Mouse (Mus musculus) skeletal muscle tissue, adult 2 months (tissue): Measurements from ENCODE around the gene H2al1h.
"Not testable (repeated sequence)": the region's sequence is repeated elsewhere in the genome, so short reads cannot be mapped to it uniquely, and the experiment has no call there.

Experiments
- DNase-seq: peaks from one replicate; pipeline ENCODE4 v3.0.0-alpha.2; 2012; ENCODE audit warnings: low read depth, low spot score

Gene H2al1h

DNA sequence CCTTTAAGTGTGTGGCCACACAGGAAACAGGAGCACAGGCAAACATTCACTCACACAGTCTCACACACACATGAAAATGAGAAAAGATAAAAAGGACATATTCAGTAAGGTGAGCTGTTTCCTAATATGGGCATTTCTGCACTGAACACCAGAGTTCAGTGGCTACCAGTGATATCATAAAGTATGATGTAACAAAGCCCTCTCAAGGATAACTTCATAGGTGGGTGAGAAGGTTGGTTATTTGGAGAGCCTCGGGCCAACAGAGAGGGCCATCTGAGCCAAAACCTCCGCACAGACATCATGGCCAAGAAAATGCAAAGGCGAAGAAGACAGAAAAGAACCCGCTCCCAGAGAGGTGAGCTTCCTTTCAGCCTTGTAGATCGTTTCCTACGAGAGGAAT is at the start of gene H2al1h:
Gene H2al1h (plus strand): TSS at position 301 of the 400 bp plus-strand sequence.
- not testable (repeated sequence) for DNase-seq

DNA sequence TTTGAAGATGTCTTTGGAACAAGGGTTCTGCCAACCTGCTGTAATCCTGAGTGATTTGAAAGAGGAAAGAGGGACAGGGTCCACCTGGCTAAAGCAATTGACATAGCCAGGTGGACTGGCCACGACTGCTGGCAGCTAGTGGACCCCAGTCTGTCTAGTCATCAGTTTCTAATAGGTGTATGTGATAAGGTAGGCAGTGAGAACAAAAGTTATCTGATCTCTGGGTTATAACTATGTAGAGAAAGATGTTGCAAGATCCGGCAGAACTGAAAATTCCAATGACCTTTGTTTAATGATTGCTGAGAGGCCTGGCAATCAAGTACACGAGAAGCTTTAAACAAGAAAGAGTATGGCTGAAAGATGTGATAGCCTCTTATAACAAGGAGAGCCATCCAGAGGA is 48.1 kb upstream of the H2al1h start:
- no peak for DNase-seq

DNA sequence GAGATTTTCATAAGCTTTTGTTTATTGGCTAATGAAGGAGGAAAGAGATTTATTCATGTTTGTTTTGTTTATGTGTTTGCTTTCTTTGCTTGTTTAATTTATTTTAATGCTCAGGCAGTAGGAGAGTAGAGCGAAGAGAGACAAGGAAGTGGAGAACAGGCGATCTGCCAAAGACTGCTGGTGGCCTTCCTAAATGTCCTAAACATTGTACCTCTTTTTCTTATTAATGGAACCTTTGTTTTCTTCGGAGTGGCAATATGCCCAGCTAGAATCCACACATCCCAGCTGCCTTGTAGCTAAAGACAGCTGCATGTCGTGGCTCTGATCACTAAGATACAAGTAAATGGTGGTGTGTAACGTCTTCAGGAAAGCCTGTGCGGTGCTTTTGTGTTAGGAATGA is 44.2 kb upstream of the H2al1h start:
- no peak for DNase-seq

GRCm38 (mm10) chrX:11280741-11281140 is 40.6 kb upstream of the H2al1h start:
- DNase-seq, result no peak

GRCm38 (mm10) chrX:11288306-11288882 is 32.9 kb upstream of the H2al1h start:
- no peak for DNase-seq

- DNase-seq, result no peak
These were observed 32.0 kb upstream of the H2al1h start for GRCm38 (mm10) chrX:11289244-11289643.

DNA sequence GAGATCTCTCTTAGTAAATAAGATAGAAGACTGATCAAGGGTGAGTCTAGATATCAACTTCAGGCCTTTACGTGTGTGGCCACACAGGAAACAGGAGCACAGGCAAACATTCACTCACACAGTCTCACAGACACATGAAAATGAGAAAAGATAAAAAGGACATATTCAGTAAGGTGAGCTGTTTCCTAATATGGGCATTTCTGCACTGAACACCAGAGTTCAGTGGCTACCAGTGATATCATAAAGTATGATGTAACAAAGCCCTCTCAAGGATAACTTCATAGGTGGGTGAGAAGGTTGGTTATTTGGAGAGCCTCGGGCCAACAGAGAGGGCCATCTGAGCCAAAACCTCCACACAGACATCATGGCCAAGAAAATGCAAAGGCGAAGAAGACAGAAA is 22.3 kb upstream of the H2al1h start, which contains the start of gene H2al1a:
Gene H2al1a (plus strand): TSS at position 301 of the 400 bp plus-strand sequence.
- not testable (repeated sequence) for DNase-seq

GRCm38 (mm10) chrX:11302132-11302531 is 19.2 kb upstream of the H2al1h start, which contains the start of gene H2al1b:
Gene H2al1b (plus strand): TSS chrX:11302432.
- not testable (repeated sequence) for DNase-seq

DNA sequence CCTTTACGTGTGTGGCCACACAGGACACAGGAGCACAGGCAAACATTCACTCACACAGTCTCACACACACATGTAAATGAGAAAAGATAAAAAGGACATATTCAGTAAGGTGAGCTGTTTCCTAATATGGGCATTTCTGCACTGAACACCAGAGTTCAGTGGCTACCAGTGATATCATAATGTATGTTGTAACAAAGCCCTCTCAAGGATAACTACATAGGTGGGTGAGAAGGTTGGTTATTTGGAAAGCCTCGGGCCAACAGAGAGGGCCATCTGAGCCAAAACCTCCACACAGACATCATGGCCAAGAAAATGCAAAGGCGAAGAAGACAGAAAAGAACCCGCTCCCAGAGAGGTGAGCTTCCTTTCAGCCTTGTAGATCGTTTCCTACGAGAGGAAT is 15.9 kb upstream of the H2al1h start, which contains the start of gene H2al1c:
Gene H2al1c (plus strand): TSS at position 301 of the 400 bp plus-strand sequence.
- DNase-seq, result not testable (repeated sequence)

DNA sequence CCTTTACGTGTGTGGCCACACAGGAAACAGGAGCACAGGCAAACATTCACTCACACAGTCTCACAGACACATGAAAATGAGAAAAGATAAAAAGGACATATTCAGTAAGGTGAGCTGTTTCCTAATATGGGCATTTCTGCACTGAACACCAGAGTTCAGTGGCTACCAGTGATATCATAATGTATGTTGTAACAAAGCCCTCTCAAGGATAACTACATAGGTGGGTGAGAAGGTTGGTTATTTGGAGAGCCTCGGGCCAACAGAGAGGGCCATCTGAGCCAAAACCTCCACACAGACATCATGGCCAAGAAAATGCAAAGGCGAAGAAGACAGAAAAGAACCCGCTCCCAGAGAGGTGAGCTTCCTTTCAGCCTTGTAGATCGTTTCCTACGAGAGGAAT is 12.8 kb upstream of the H2al1h start, which contains the start of gene H2al1d:
Gene H2al1d (plus strand): TSS at position 301 of the 400 bp plus-strand sequence.
- not testable (repeated sequence) for DNase-seq

GRCm38 (mm10) chrX:11311634-11312033 is 9.7 kb upstream of the H2al1h start, which contains the start of gene H2al1e:
Gene H2al1e (plus strand): TSS chrX:11311934.
- not testable (repeated sequence) for DNase-seq

DNA sequence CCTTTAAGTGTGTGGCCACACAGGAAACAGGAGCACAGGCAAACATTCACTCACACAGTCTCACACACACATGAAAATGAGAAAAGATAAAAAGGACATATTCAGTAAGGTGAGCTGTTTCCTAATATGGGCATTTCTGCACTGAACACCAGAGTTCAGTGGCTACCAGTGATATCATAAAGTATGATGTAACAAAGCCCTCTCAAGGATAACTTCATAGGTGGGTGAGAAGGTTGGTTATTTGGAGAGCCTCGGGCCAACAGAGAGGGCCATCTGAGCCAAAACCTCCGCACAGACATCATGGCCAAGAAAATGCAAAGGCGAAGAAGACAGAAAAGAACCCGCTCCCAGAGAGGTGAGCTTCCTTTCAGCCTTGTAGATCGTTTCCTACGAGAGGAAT is 6.4 kb upstream of the H2al1h start, which contains the start of gene H2al1f:
Gene H2al1f (plus strand): TSS at position 301 of the 400 bp plus-strand sequence.
- DNase-seq, result not testable (repeated sequence)

DNA sequence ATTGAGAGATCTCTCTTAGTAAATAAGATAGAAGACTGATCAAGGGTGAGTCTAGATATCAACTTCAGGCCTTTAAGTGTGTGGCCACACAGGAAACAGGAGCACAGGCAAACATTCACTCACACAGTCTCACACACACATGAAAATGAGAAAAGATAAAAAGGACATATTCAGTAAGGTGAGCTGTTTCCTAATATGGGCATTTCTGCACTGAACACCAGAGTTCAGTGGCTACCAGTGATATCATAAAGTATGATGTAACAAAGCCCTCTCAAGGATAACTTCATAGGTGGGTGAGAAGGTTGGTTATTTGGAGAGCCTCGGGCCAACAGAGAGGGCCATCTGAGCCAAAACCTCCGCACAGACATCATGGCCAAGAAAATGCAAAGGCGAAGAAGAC is 3.3 kb upstream of the H2al1h start, which contains the start of gene H2al1g:
Gene H2al1g (plus strand): TSS at position 301 of the 400 bp plus-strand sequence.
- not testable (repeated sequence) for DNase-seq

DNA sequence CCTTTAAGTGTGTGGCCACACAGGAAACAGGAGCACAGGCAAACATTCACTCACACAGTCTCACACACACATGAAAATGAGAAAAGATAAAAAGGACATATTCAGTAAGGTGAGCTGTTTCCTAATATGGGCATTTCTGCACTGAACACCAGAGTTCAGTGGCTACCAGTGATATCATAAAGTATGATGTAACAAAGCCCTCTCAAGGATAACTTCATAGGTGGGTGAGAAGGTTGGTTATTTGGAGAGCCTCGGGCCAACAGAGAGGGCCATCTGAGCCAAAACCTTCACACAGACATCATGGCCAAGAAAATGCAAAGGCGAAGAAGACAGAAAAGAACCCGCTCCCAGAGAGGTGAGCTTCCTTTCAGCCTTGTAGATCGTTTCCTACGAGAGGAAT is 3.1 kb downstream of the H2al1h start, which contains the start of gene H2al1i:
Gene H2al1i (plus strand): TSS at position 301 of the 400 bp plus-strand sequence.
- not testable (repeated sequence) for DNase-seq

DNA sequence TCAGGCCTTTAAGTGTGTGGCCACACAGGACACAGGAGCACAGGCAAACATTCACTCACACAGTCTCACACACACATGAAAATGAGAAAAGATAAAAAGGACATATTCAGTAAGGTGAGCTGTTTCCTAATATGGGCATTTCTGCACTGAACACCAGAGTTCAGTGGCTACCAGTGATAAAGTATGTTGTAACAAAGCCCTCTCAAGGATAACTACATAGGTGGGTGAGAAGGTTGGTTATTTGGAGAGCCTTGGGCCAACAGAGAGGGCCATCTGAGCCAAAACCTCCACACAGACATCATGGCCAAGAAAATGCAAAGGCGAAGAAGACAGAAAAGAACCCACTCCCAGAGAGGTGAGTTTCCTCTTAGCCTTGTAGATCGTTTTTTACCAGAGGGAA is 6.2 kb downstream of the H2al1h start, which contains the start of gene H2al1j:
Gene H2al1j (plus strand): TSS at position 301 of the 400 bp plus-strand sequence.
- not testable (repeated sequence) for DNase-seq

GRCm38 (mm10) chrX:11345762-11346161 is 24.5 kb downstream of the H2al1h start:
- DNase-seq, result no peak

- DNase-seq, result no peak
These were observed 25.5 kb downstream of the H2al1h start for GRCm38 (mm10) chrX:11346756-11347155.

GRCm38 (mm10) chrX:11360823-11361222 is 39.5 kb downstream of the H2al1h start:
- DNase-seq, result no peak

DNA sequence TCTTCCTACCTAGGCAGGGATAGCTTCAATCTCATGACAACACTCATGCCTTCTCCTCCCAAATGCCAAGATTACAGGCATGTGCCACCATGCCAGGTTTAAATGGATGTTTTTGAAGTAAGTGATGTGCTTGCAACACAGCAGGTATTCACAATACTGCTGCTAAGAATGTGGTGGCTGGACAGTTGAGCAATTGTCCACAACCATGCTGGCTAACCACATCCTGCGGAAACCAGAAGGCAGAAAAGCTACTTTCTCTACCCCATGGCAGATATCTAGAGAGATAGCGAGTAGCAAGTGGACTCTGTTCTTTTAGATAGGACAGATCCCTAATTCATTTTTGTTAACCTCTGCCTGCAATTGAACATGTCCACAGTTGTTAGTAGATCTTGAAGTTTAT is 40.0 kb downstream of the H2al1h start:
- no peak for DNase-seq

GRCm38 (mm10) chrX:11363890-11364289 is 42.6 kb downstream of the H2al1h start:
- DNase-seq, result no peak

GRCm38 (mm10) chrX:11365151-11365550 is 43.9 kb downstream of the H2al1h start:
- DNase-seq, result no peak
